Mouse (Mus musculus) frontal cortex, postnatal 10 days (tissue): Measurements from ENCODE around the gene Smpd3.

Source experiments
- DNase-seq, 2 experiments: peaks; one replicate each; pipeline ENCODE4 v3.0.0; 2022; ENCODE audit warnings: low spot score in 2 of 2, mixed read lengths in 1 of 2

Gene Smpd3

GRCm38 (mm10) chr8:106232751-106233150 lies 105.0 kb downstream of the Smpd3 start:
- DNase-seq, result no peak

- no peak for DNase-seq
Observed at GRCm38 (mm10) chr8:106231536-106231935, 106.3 kb downstream of the Smpd3 start.

- DNase-seq, result no peak
Observed at GRCm38 (mm10) chr8:106226589-106226988, 111.2 kb downstream of the Smpd3 start.

- DNase-seq, result no peak
Observed at GRCm38 (mm10) chr8:106219620-106220019, 118.2 kb downstream of the Smpd3 start.

GRCm38 (mm10) chr8:106213959-106214358 lies 123.8 kb downstream of the Smpd3 start:
- no peak for DNase-seq

- no peak for DNase-seq
Observed at GRCm38 (mm10) chr8:106211421-106211820, 126.4 kb downstream of the Smpd3 start.

- DNase-seq, result peak; percentile 91 to 95
Observed at GRCm38 (mm10) chr8:106210821-106211345, 126.9 kb downstream of the Smpd3 start, which contains the start of the genes Slc7a6os and Prmt7. TSS of gene Slc7a6os (minus strand) at chr8:106210935. TSS of gene Prmt7 (plus strand) at chr8:106210936.

GRCm38 (mm10) chr8:106210035-106210731 lies 127.6 kb downstream of the Smpd3 start:
- DNase-seq, result peak in 1 of 2 experiments; percentile 47
